Mouse (Mus musculus) heart, embryonic 12.5 days (tissue): ENCODE data around the gene Usp5. TPM values are rescaled to one million over a fixed set of nuclear protein-coding genes. Genes with fewer than 3 reads are reported as not detected.

Experiments used
- ATAC-seq: fragments of 200-750 bp; cut with Nextera tagmentation; 2 replicates; pipeline ENCODE4 v1.8.0; 2017; ENCODE audit warnings: moderate TSS enrichment, moderate library complexity; ENCODE audit not compliant: insufficient number of reproducible peaks, low FRiP score
- H3K27ac ChIP-seq: fragments of 300-500 bp; sonication (generic); 2 replicates; pipeline ENCODE4 v1.5.1; 2016; ENCODE audit warnings: mild to moderate bottlenecking, moderate library complexity; ENCODE audit not compliant: poor library complexity, severe bottlenecking
- H3K27me3 ChIP-seq: fragments of 300-500 bp; sonication (generic); replicated peaks from 2 replicates; pipeline ENCODE4 v1.6.1; 2016; ENCODE audit warnings: mild to moderate bottlenecking, moderate library complexity
- H3K36me3 ChIP-seq: fragments of 300-500 bp; sonication (generic); 2 replicates; pipeline ENCODE4 v1.6.1; 2016; ENCODE audit warnings: mild to moderate bottlenecking, moderate library complexity
- H3K4me1 ChIP-seq: fragments of 300-500 bp; sonication (generic); replicated peaks from 2 replicates; pipeline ENCODE4 v1.6.1; 2016; ENCODE audit warnings: mild to moderate bottlenecking
- H3K4me2 ChIP-seq: fragments of 300-500 bp; sonication (generic); 2 replicates; pipeline ENCODE4 v1.6.1; 2016; ENCODE audit warnings: mild to moderate bottlenecking, moderate library complexity
- H3K4me3 ChIP-seq: fragments of 300-500 bp; sonication (generic); 2 replicates; pipeline ENCODE4 v1.5.1; 2016; ENCODE audit warnings: mild to moderate bottlenecking
- H3K9ac ChIP-seq: fragments of 300-500 bp; sonication (generic); 2 replicates; pipeline ENCODE4 v1.6.1; 2016; ENCODE audit warnings: mild to moderate bottlenecking, moderate library complexity
- H3K9me3 ChIP-seq: fragments of 300-500 bp; sonication (generic); replicated peaks from 2 replicates; pipeline ENCODE4 v1.6.1; 2016; ENCODE audit warnings: mild to moderate bottlenecking, moderate library complexity
- WGBS: fragments of 180-500 bp; shearing (Covaris S2); methylation state at CpG from one replicate; pipeline ENCODE4 v1.1.7; 2016; 5-methylcytosine and 5-hydroxymethylcytosine counted together
- polyA plus RNA-seq: library from polyadenylated mRNA; unstranded; fragments of >200 nt; fragmentation: Nextera tagmentation; extraction: Ambion mirVana; gene quantifications from 2 replicates; pipeline ENCODE4 v1.2.1, GENCODE M21; 2016

Gene Usp5
- polyA plus RNA-seq, 1 experiment from 2014 or later = 121 TPM

GRCm38 (mm10) chr6:124817563-124817962, 11.7 kb downstream of the Usp5 start:
- no peak overlapping the region for H3K4me3 ChIP-seq
- H3K9me3 ChIP-seq = no peaks in the 10 kb centered on the region
- H3K4me2 ChIP-seq = no peak overlapping the region
- no peak for ATAC-seq
- 95% methylated on average over 8 of the region's 8 CpGs for WGBS
- peaks cover 18% of the 10 kb centered on the region for H3K4me1 ChIP-seq
- no peak overlapping the region for H3K9ac ChIP-seq
- H3K27me3 ChIP-seq = no peaks in the 10 kb centered on the region
- H3K27ac ChIP-seq = no peak overlapping the region
- H3K36me3 ChIP-seq = peaks cover 79% of the 10 kb centered on the region

GRCm38 (mm10) chr6:124817125-124817524, 12.2 kb downstream of the Usp5 start:
- peaks cover 22% of the 10 kb centered on the region for H3K4me1 ChIP-seq
- WGBS = 96% methylated on average over 11 of the region's 11 CpGs
- no peak for ATAC-seq
- peaks cover 79% of the 10 kb centered on the region for H3K36me3 ChIP-seq
- H3K9ac ChIP-seq = no peak overlapping the region
- no peaks in the 10 kb centered on the region for H3K27me3 ChIP-seq
- H3K4me3 ChIP-seq = no peak overlapping the region
- no peaks in the 10 kb centered on the region for H3K9me3 ChIP-seq
- no peak overlapping the region for H3K4me2 ChIP-seq
- H3K27ac ChIP-seq = no peak overlapping the region

GRCm38 (mm10) chr6:124816611-124817010, 12.7 kb downstream of the Usp5 start:
- H3K27me3 ChIP-seq = no peaks in the 10 kb centered on the region
- 91% methylated on average over 4 of the region's 4 CpGs for WGBS
- H3K4me3 ChIP-seq = no peak overlapping the region
- ATAC-seq = no peak
- no peak overlapping the region for H3K27ac ChIP-seq
- no peak overlapping the region for H3K4me2 ChIP-seq
- H3K36me3 ChIP-seq = peaks cover 79% of the 10 kb centered on the region
- H3K9ac ChIP-seq = no peak overlapping the region
- peaks cover 27% of the 10 kb centered on the region for H3K4me1 ChIP-seq
- no peaks in the 10 kb centered on the region for H3K9me3 ChIP-seq

- no peaks in the 10 kb centered on the region for H3K9me3 ChIP-seq
- H3K4me1 ChIP-seq = peaks cover 38% of the 10 kb centered on the region
- ATAC-seq = no peak
- WGBS = 72% methylated on average over 9 of the region's 9 CpGs
- no peak overlapping the region for H3K9ac ChIP-seq
- H3K27me3 ChIP-seq = no peaks in the 10 kb centered on the region
- no peak overlapping the region for H3K27ac ChIP-seq
- no peak overlapping the region for H3K4me3 ChIP-seq
- H3K4me2 ChIP-seq = peak overlapping the region; percentile 80
- H3K36me3 ChIP-seq = peaks cover 78% of the 10 kb centered on the region
These were observed 14.2 kb downstream of the Usp5 start for GRCm38 (mm10) chr6:124814858-124815774.

- peak; percentile 18 for ATAC-seq
- Histone ChIP-seq H3K27me3 (no peaks in the 10 kb centered on the region), H3K4me1 (peaks cover 44% of the 10 kb centered on the region), H3K4me3 (peak overlapping the region; percentile 88), H3K36me3 (peaks cover 75% of the 10 kb centered on the region), H3K27ac (0 out of 2 replicates have a peak overlapping the region, but pooled peaks have one; percentile 99), H3K9me3 (no peaks in the 10 kb centered on the region), H3K4me2 (peak overlapping the region; percentile 80), H3K9ac (peak overlapping the region; percentile 44; the same call in 1 of the 2 replicates)
- WGBS = 34% methylated on average over 8 of the region's 8 CpGs
These were observed 14.8 kb downstream of the Usp5 start for GRCm38 (mm10) chr6:124814448-124814847.

GRCm38 (mm10) chr6:124813933-124814332, 15.4 kb downstream of the Usp5 start, which contains the start of gene Tpi1:
Gene Tpi1, minus strand, starts transcription at chr6:124814296.
- Histone ChIP-seq H3K36me3 (peaks cover 69% of the 10 kb centered on the region), H3K27ac (peak within 1 kb of the TSS; percentile 99), H3K4me2 (peak within 1 kb of the TSS; percentile 80)

GRCm38 (mm10) chr6:124813496-124813895, 15.8 kb downstream of the Usp5 start:
- no peaks in the 10 kb centered on the region for H3K9me3 ChIP-seq
- H3K4me3 ChIP-seq = peak overlapping the region; percentile 88
- H3K36me3 ChIP-seq = peaks cover 65% of the 10 kb centered on the region
- peak overlapping the region; percentile 97 for H3K9ac ChIP-seq
- H3K27ac ChIP-seq = peak overlapping the region; percentile 99
- H3K4me2 ChIP-seq = peak overlapping the region; percentile 80
- no peaks in the 10 kb centered on the region for H3K27me3 ChIP-seq
- peaks cover 44% of the 10 kb centered on the region for H3K4me1 ChIP-seq
- WGBS = under 1% methylated on average over 18 of the region's 18 CpGs
- ATAC-seq = peak; percentile 69

More at GRCm38 (mm10) chr6:124813933-124814332, 15.4 kb downstream of the Usp5 start, which contains the start of gene Tpi1:
- WGBS = 0% methylated on average over 22 of the region's 22 CpGs
- Histone ChIP-seq H3K4me1 (peaks cover 44% of the 10 kb centered on the region), H3K9ac (peak within 1 kb of the TSS; percentile 97), H3K27me3 (no peaks in the 10 kb centered on the region), H3K9me3 (no peaks in the 10 kb centered on the region), H3K4me3 (peak within 1 kb of the TSS; percentile 88)
- peak; percentile 89 for ATAC-seq

GRCm38 (mm10) chr6:124812848-124813247, 16.4 kb downstream of the Usp5 start:
- Histone ChIP-seq H3K27me3 (no peaks in the 10 kb centered on the region), H3K4me2 (peak overlapping the region; percentile 80), H3K4me1 (peaks cover 51% of the 10 kb centered on the region), H3K9ac (peak overlapping the region; percentile 97), H3K27ac (peak overlapping the region; percentile 99), H3K9me3 (no peaks in the 10 kb centered on the region), H3K36me3 (peaks cover 59% of the 10 kb centered on the region), H3K4me3 (peak overlapping the region; percentile 88)
- 21% methylated on average over 9 of the region's 9 CpGs for WGBS
- ATAC-seq = no peak

- Histone ChIP-seq H3K9me3 (no peaks in the 10 kb centered on the region), H3K9ac (peak overlapping the region; percentile 97), H3K4me3 (peak overlapping the region; percentile 88), H3K4me2 (peak overlapping the region; percentile 80), H3K36me3 (peaks cover 49% of the 10 kb centered on the region), H3K27ac (peak overlapping the region; percentile 99), H3K27me3 (no peaks in the 10 kb centered on the region), H3K4me1 (peaks cover 59% of the 10 kb centered on the region)
- 74% methylated on average over 24 of the region's 24 CpGs for WGBS
- ATAC-seq = no peak
These were observed 17.4 kb downstream of the Usp5 start for GRCm38 (mm10) chr6:124811701-124812560.

GRCm38 (mm10) chr6:124811403-124811665, 17.9 kb downstream of the Usp5 start:
- H3K4me3 ChIP-seq = no peak overlapping the region

More at GRCm38 (mm10) chr6:124811403-124811665, 17.9 kb downstream of the Usp5 start:
- 0 out of 2 replicates have a peak overlapping the region, but pooled peaks have one; percentile 99 for H3K27ac ChIP-seq
- no peak overlapping the region for H3K4me2 ChIP-seq
- 76% methylated on average over 4 of the region's 4 CpGs for WGBS
- no peak for ATAC-seq
- no peaks in the 10 kb centered on the region for H3K9me3 ChIP-seq
- no peak overlapping the region for H3K9ac ChIP-seq
- no peaks in the 10 kb centered on the region for H3K27me3 ChIP-seq
- peaks cover 43% of the 10 kb centered on the region for H3K36me3 ChIP-seq
- peaks cover 64% of the 10 kb centered on the region for H3K4me1 ChIP-seq
